Mouse (Mus musculus) intestine, embryonic 15.5 days (tissue): ENCODE measurements at regions not wholly inside any gene's neighbourhood (a gene's known extent, or its start where the extent isn't known, plus 50 kb on each side); places are given as distances from the start of the nearest gene placed in this dataset.

Experiments used
- ATAC-seq: fragments of 200-750 bp; cut with Nextera tagmentation; 2 replicates; pipeline ENCODE4 v1.8.0; 2017; ENCODE audit warnings: moderate TSS enrichment, moderate library complexity
- H3K27ac ChIP-seq: fragments of 300-500 bp; sonication (generic); 2 replicates; pipeline ENCODE4 v1.5.1; 2015; ENCODE audit warnings: mild to moderate bottlenecking, inconsistent platforms
- H3K27me3 ChIP-seq: fragments of 300-500 bp; sonication (generic); replicated peaks from 2 replicates; pipeline ENCODE4 v1.6.1; 2015; ENCODE audit warnings: inconsistent platforms
- H3K36me3 ChIP-seq: fragments of 300-500 bp; sonication (generic); 2 replicates; pipeline ENCODE4 v1.6.1; 2015; ENCODE audit warnings: inconsistent platforms
- H3K4me1 ChIP-seq: fragments of 300-500 bp; sonication (generic); replicated peaks from 2 replicates; pipeline ENCODE4 v1.6.1; 2015; ENCODE audit warnings: inconsistent platforms
- H3K4me2 ChIP-seq: fragments of 300-500 bp; sonication (generic); replicated peaks from 2 replicates; pipeline ENCODE4 v1.6.1; 2015; ENCODE audit warnings: mild to moderate bottlenecking, inconsistent platforms
- H3K4me3 ChIP-seq: fragments of 300-500 bp; sonication (generic); replicated peaks from 2 replicates; pipeline ENCODE4 v1.5.1; 2015; ENCODE audit warnings: inconsistent platforms
- H3K9ac ChIP-seq: fragments of 300-500 bp; sonication (generic); 2 replicates; pipeline ENCODE4 v1.6.1; 2015; ENCODE audit warnings: inconsistent platforms
- H3K9me3 ChIP-seq: fragments of 300-500 bp; sonication (generic); 2 replicates; pipeline ENCODE4 v1.6.1; 2016; ENCODE audit warnings: inconsistent platforms
- WGBS: fragments of 180-500 bp; shearing (Covaris S2); methylation state at CpG from one replicate; pipeline ENCODE4 v1.1.7; 2015; 5-methylcytosine and 5-hydroxymethylcytosine counted together

DNA sequence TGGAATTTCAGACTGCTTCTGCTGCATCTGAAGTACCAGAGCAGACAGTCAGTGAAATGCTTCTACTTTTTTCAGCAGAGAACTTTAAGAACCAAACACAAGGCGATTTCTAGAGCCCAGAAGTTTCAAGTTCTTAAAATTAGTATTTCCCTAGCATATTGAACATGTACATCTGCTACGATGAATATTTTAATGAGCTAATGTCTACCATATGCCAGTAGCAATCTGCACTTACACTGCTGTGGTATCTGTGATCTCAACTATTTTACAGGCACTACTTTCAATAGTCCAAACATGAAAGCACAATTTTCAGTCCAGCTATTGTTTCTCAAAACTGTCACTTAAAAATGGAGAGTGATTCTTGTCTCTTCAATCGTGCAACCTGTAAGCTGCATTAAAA lies 339.9 kb upstream of the Smc2 start:
- H3K27ac ChIP-seq, result no peak overlapping the region
- WGBS, result 74% methylated on average over 3 of the region's 3 CpGs

GRCm38 (mm10) chr4:52105887-52106286 lies 333.2 kb upstream of the Smc2 start:
- Histone ChIP-seq H3K27me3 (no peaks in the 10 kb centered on the region), H3K27ac (no peak overlapping the region), H3K4me2 (no peak overlapping the region), H3K36me3 (no peaks in the 10 kb centered on the region), H3K9ac (no peak overlapping the region), H3K4me1 (no peaks in the 10 kb centered on the region), H3K4me3 (no peak overlapping the region), H3K9me3 (no peaks in the 10 kb centered on the region)
- peak; percentile 86 for ATAC-seq
- WGBS, result 45% methylated on average over 12 of the region's 12 CpGs

More for the DNA sequence above, 339.9 kb upstream of the Smc2 start:
- Histone ChIP-seq H3K36me3 (no peaks in the 10 kb centered on the region), H3K4me3 (no peak overlapping the region), H3K9me3 (no peaks in the 10 kb centered on the region), H3K4me2 (no peak overlapping the region), H3K4me1 (no peaks in the 10 kb centered on the region), H3K27me3 (no peaks in the 10 kb centered on the region), H3K9ac (no peak overlapping the region)
- ATAC-seq, result no peak

DNA sequence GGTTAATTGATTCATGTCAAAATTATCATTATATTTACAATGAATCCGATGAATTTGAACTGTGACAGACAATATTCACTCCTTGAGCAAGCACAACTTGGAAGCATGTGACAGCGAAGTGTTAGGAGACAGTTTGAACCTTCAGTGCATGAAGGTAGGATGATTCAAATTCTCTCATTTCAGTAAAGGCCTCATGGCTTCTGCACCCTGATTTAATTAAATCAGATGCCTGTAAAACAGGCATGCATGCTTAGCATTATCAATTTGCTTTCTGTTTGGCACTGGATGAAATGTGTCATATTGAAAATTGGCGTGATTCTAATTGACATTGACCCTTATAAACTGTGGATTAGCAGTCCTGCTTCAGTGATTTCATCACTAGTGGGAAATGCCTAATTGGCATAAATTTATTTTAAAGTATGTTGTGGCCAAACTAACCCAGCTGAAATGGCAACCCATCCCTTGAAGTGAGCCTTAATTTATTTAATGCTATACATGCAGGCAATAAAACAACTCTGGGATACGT lies 321.2 kb upstream of the Smc2 start:
- WGBS, result 77% methylated on average over 4 of the region's 4 CpGs
- ATAC-seq, result no peak

DNA sequence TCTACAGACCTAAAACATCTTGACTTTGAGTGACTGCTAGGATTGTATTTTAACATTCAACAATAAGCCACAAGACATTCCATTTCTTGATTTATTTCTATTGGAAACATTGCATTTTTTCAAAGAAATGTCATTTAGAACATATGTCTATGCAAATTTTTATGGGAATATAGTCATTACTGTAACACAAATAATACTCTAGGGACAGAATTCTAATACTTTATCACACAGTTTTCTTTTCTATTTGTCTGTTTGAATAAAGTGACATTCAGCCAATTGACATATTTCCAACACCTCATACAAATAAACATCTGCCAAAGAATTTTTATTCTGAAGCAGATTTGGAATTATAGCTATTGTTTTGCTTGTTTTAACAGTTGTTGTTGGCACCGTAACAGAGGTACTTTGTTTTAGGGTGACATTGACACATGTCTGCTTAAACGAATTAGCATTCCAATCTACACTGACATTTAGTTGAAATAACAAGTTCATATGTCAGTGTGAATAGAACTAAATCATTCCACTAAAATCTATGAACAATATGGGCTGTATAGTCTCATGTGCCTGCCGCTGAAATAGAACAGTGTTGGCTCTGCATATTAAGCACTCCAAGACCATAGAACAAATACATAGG lies 320.5 kb upstream of the Smc2 start:
- Histone ChIP-seq H3K4me1 (no peaks in the 10 kb centered on the region), H3K9me3 (no peaks in the 10 kb centered on the region), H3K4me3 (no peak overlapping the region), H3K27me3 (no peaks in the 10 kb centered on the region), H3K9ac (no peak overlapping the region), H3K4me2 (no peak overlapping the region), H3K36me3 (no peaks in the 10 kb centered on the region), H3K27ac (no peak overlapping the region)
- WGBS, result 82% methylated on average over 3 of the region's 3 CpGs
- no peak for ATAC-seq

More for the DNA sequence above, 321.2 kb upstream of the Smc2 start:
- no peak overlapping the region for H3K4me3 ChIP-seq
- H3K4me2 ChIP-seq, result no peak overlapping the region
- no peaks in the 10 kb centered on the region for H3K27me3 ChIP-seq
- H3K9ac ChIP-seq, result no peak overlapping the region
- H3K9me3 ChIP-seq, result no peaks in the 10 kb centered on the region
- H3K27ac ChIP-seq, result no peak overlapping the region
- H3K4me1 ChIP-seq, result no peaks in the 10 kb centered on the region
- no peaks in the 10 kb centered on the region for H3K36me3 ChIP-seq

GRCm38 (mm10) chr4:52152565-52153164 lies 286.4 kb upstream of the Smc2 start:
- H3K27ac ChIP-seq, result no peak overlapping the region
- no peak for ATAC-seq
- no peaks in the 10 kb centered on the region for H3K4me1 ChIP-seq
- no peaks in the 10 kb centered on the region for H3K36me3 ChIP-seq
- H3K4me2 ChIP-seq, result no peak overlapping the region
- no peaks in the 10 kb centered on the region for H3K27me3 ChIP-seq
- WGBS, result 72% methylated on average over 6 of the region's 6 CpGs
- H3K9ac ChIP-seq, result no peak overlapping the region
- no peak overlapping the region for H3K4me3 ChIP-seq
- H3K9me3 ChIP-seq, result no peaks in the 10 kb centered on the region

DNA sequence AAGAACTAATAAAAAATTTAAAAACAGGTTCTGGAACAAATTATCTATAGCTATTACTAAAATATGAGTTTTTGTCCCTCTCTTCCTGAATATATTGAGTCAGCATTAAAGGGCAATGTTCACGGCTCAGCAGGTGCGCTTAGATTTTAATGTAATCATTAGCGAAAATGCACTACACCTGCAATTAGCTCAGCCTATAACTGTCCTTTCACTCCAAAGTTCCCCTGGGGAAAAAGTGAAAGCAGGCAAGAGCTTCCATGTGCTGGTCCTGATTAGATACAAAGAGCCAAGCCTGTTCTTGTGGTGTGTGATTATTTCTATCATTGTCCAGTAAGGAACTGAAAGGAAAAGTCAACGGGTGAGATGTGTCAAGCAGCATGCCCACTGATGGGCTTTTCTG lies 262.8 kb upstream of the Smc2 start:
- H3K9me3 ChIP-seq, result no peaks in the 10 kb centered on the region
- no peak overlapping the region for H3K9ac ChIP-seq
- no peak overlapping the region for H3K27ac ChIP-seq
- H3K36me3 ChIP-seq, result no peaks in the 10 kb centered on the region
- 79% methylated on average over 4 of the region's 4 CpGs for WGBS
- no peak overlapping the region for H3K4me2 ChIP-seq
- H3K4me3 ChIP-seq, result no peak overlapping the region
- peak; percentile 85 for ATAC-seq
- H3K27me3 ChIP-seq, result no peaks in the 10 kb centered on the region
- no peaks in the 10 kb centered on the region for H3K4me1 ChIP-seq

DNA sequence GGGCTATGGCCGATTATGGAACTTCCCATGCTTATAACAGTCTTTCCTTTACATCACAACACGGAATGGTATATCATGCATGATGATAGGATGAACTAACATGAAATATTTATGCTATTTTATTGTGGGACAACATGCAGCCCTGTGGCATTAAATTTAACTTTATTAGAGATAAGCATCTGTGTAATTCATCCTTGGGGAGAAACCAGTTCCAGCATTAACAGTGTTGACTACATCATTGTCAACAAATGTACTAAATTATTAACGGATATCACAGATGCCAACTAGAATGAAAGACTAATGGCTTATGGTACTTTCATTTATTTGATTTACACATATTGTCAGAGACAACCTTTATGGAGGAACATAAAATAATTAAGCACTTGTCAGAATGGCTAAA lies 241.3 kb upstream of the Smc2 start:
- Histone ChIP-seq H3K9me3 (no peaks in the 10 kb centered on the region), H3K27ac (no peak overlapping the region), H3K9ac (no peak overlapping the region), H3K4me2 (no peak overlapping the region), H3K27me3 (no peaks in the 10 kb centered on the region), H3K4me1 (no peaks in the 10 kb centered on the region), H3K36me3 (no peaks in the 10 kb centered on the region), H3K4me3 (no peak overlapping the region)
- no peak for ATAC-seq
- WGBS, result 80% methylated on average over 3 of the region's 3 CpGs

DNA sequence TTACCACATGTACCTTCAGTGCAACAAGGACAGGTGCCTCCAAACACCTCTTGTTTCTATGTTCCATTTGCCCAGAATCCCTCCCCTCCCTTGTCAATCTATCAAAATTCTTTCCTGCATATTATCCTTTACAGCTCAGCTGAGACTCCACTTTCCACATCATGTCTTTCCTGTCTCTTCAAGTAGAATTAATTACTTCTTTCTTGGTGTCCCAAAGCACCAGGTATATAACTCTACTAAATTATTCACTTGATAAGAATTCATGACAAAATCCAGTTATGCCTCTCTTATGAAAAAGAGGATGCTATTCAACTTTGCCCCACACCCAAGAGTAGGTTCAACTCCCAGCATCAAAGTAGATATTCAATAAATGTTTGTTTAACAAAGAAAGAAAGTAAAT lies 228.4 kb upstream of the Smc2 start:
- H3K9me3 ChIP-seq, result no peaks in the 10 kb centered on the region
- H3K4me1 ChIP-seq, result no peaks in the 10 kb centered on the region
- H3K36me3 ChIP-seq, result no peaks in the 10 kb centered on the region
- ATAC-seq, result no peak
- no peak overlapping the region for H3K4me2 ChIP-seq
- no peaks in the 10 kb centered on the region for H3K27me3 ChIP-seq
- H3K27ac ChIP-seq, result no peak overlapping the region
- H3K9ac ChIP-seq, result no peak overlapping the region
- H3K4me3 ChIP-seq, result no peak overlapping the region

GRCm38 (mm10) chr4:52211022-52211421 lies 228.0 kb upstream of the Smc2 start:
- no peak overlapping the region for H3K27ac ChIP-seq
- H3K9ac ChIP-seq, result no peak overlapping the region
- no peak overlapping the region for H3K4me2 ChIP-seq
- H3K9me3 ChIP-seq, result no peaks in the 10 kb centered on the region
- H3K27me3 ChIP-seq, result no peaks in the 10 kb centered on the region
- ATAC-seq, result no peak
- H3K4me3 ChIP-seq, result no peak overlapping the region
- H3K36me3 ChIP-seq, result no peaks in the 10 kb centered on the region
- WGBS, result 49% methylated on average over 5 of the region's 5 CpGs
- H3K4me1 ChIP-seq, result no peaks in the 10 kb centered on the region

DNA sequence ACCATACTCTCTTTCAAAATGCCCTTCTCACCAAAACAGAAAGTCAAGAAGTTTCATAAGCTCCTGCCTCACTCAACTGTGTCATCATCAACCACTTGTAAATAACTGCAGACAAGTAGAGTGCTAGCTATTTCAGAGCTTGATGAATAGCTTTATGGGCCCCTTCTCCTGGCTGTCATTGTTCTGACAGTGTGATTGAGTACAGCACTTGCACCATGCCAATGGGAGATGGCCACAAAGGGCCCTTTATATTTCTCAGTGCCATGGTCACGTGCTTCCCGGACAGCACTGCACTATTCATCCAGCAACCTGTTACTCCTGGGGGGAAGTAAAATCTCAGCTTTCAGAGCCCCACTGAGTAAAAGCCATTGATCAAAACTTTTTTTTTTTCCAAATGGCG lies 225.7 kb upstream of the Smc2 start:
- Histone ChIP-seq H3K4me3 (no peak overlapping the region), H3K36me3 (no peaks in the 10 kb centered on the region), H3K9me3 (no peaks in the 10 kb centered on the region), H3K27me3 (no peaks in the 10 kb centered on the region), H3K9ac (no peak overlapping the region), H3K4me1 (no peaks in the 10 kb centered on the region), H3K27ac (no peak overlapping the region), H3K4me2 (no peak overlapping the region)
- no peak for ATAC-seq
- WGBS, result 66% methylated on average over 3 of the region's 3 CpGs
